Mouse (Mus musculus) liver, adult 2 months (tissue): ENCODE measurements around the gene Cse1l.

Experiments
- CTCF ChIP-seq: fragments of 200-500 bp; IDR thresholded peaks from 2 replicates; pipeline ENCODE4 v1.5.1; 2011; ENCODE audit warnings: low read depth, low read length, control low read depth
- POLR2A ChIP-seq: fragments of 200-500 bp; IDR thresholded peaks from 2 replicates; pipeline ENCODE4 v1.6.1; 2011; ENCODE audit warnings: low read length, control low read depth; ENCODE audit not compliant: insufficient read depth; ENCODE audit errors: extremely low read depth

DNA sequence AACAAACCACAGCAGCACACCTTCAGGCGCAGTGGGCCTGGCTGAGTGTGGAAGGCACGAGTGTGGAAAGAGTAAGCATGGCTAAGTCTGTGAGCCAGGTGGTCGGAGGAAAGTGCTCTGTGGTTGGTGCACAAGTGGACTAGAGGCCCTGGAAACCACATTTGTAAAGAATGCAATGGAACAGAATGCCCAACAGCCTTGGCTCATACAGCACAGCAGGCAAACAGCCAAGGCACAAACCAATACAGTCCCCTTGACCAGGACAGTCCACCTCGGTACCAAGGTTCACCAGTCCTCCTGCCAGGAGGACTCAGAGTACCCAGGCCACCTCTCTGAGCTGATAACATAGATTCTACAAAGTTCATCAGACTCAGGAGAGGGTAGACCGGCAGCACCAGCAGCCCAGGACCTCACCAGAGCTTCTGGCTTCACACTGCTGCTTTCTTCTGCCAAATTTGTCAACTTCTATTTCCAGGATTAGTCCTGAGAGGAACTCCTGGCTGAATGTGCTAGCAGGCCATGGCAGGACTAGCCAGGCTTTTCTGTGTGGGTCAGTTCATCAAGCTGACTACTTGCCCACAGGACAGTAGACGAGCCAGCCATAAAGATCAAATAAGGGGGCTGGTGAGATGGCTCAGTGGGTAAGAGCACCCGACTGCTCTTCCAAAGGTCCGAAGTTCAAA, 54.9 kb downstream of the Cse1l start:
- TF ChIP-seq POLR2A (no peak), CTCF (no peak)
